Mouse (Mus musculus): ENCODE measurements around the gene Sfxn5.

- TF ChIP-seq EP300 (IDR thresholded peaks at IDR 0.05): no peak
- TF ChIP-seq CTCF (IDR thresholded peaks at IDR 0.05): no peak
Observed at GRCm38 (mm10) chr6:85255578-85255977, 77.6 kb downstream of the Sfxn5 start.
